Mouse (Mus musculus) T-helper 2 cell (primary cell): ENCODE results near the gene Amy2a4.
"Not testable (repeated sequence)": the region's sequence is repeated elsewhere in the genome, so short reads cannot be mapped to it uniquely, and the experiment has no call there.

ENCODE experiments used
- in situ Hi-C: fragments of 300-600 bp; cut with MboI, MseI; formaldehyde crosslinking; loops from one replicate; pipeline ENCODE4 v1.15.1; 2025; ENCODE audit warnings: high pct_unique_total_duplicates

Amy2a4 gene

DNA sequence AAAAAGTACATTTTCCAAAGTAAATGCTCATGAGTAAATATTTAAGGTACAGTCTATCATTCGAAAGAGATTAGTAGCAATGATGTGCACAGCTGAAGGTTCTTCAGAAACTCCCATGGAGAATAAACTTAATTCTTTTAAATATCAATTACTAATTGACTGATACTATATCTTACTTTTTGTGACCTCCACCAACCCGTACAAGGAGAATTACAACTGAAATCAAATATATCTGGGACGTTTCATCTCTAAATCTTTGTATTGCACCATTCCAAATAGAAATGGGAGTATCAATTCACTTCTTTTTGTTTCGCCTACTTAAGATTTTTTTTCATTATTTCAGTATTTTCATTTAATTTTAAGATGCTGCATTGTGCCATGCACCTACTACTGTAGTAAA, at the start of gene Amy2a4:
TSS of gene Amy2a4 (minus strand) at position 101 of the 400 bp plus-strand sequence.
- in situ Hi-C loops = not testable (repeated sequence)

DNA sequence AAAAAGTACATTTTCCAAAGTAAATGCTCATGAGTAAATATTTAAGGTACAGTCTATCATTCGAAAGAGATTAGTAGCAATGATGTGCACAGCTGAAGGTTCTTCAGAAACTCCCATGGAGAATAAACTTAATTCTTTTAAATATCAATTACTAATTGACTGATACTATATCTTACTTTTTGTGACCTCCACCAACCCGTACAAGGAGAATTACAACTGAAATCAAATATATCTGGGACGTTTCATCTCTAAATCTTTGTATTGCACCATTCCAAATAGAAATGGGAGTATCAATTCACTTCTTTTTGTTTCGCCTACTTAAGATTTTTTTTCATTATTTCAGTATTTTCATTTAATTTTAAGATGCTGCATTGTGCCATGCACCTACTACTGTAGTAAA, 32.7 kb upstream of the Amy2a4 start, which contains the start of gene Amy2a3:
TSS of gene Amy2a3 (minus strand) at position 101 of the 400 bp plus-strand sequence.
- in situ Hi-C loops = not testable (repeated sequence)

DNA sequence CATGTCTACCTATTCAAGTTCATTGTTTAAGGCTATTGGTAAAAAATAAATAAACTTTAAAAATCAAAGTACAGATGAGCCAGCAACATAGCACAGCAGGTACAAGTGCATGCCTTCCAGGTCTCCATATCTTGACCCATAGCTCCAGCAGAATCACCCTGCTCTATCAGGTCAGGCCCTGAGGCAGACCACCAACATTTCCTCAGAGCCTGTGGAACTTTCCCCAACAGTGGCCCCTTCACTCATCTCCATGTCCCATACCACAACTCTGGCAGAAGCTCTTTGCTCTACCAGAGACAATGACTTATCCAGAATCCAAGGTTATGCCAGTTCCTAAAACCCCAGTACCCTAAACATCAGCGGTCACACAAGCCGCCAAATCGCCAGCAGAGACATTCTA, 21.7 kb upstream of the Amy2a4 start:
- in situ Hi-C loops = not testable (repeated sequence)

- in situ Hi-C loops = not testable (repeated sequence)
These were observed 11.0 kb downstream of the Amy2a4 start for GRCm38 (mm10) chr3:113280285-113280684.

DNA sequence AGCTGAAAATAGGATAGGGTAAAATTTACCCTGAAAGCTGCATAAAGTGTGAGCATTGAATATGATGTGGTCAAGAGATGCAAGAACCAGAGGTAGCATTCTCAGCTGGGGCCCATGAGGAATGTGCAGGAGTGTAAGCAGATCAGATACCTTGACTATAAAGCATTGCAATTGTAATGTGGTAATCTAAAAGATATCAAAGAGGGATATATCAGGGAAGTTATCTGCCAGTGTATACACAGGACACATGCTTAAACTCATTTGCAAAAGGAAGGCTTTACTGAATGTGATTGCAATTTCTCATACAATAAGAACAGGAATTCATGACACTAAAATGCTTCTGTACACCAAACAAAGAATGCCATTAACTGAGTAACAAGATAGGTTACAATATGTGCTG, 11.7 kb downstream of the Amy2a4 start:
- in situ Hi-C loops = not testable (repeated sequence)

- in situ Hi-C loops = not testable (repeated sequence)
These were observed 32.5 kb downstream of the Amy2a4 start, which contains the start of gene Amy2a5 for GRCm38 (mm10) chr3:113258737-113259136. Gene Amy2a5, minus strand, starts transcription at chr3:113258837.
